Mouse (Mus musculus) hindbrain, embryonic 10.5 days (tissue): ENCODE data around the gene Sart1. TPM values are rescaled to one million over a fixed set of nuclear protein-coding genes. Genes with fewer than 3 reads are reported as not detected.

Experiments used
- DNase-seq: peaks from one replicate; pipeline ENCODE4 v3.0.0-alpha.2; 2017; ENCODE audit warnings: low spot score
- H3K27ac ChIP-seq: fragments of 300-500 bp; sonication (generic); 2 replicates; pipeline ENCODE4 v1.5.1; 2016; ENCODE audit warnings: mild to moderate bottlenecking, moderate library complexity
- H3K27me3 ChIP-seq: fragments of 300-500 bp; sonication (generic); 2 replicates; pipeline ENCODE4 v1.6.1; 2016; ENCODE audit warnings: mild to moderate bottlenecking; ENCODE audit not compliant: poor library complexity, insufficient read depth, severe bottlenecking
- H3K36me3 ChIP-seq: fragments of 300-500 bp; sonication (generic); 2 replicates; pipeline ENCODE4 v1.6.1; 2016; ENCODE audit warnings: mild to moderate bottlenecking, moderate library complexity
- H3K4me1 ChIP-seq: fragments of 300-500 bp; sonication (generic); replicated peaks from 2 replicates; pipeline ENCODE4 v1.6.1; 2016; ENCODE audit warnings: mild to moderate bottlenecking
- H3K4me3 ChIP-seq: fragments of 300-500 bp; sonication (generic); 2 replicates; pipeline ENCODE4 v1.5.1; 2016; ENCODE audit warnings: mild to moderate bottlenecking, moderate library complexity
- H3K9me3 ChIP-seq: fragments of 300-500 bp; sonication (generic); 2 replicates; pipeline ENCODE4 v1.6.1; 2016; ENCODE audit warnings: mild to moderate bottlenecking, moderate library complexity
- WGBS: fragments of 180-500 bp; shearing (Covaris S2); methylation state at CpG from one replicate; pipeline ENCODE4 v1.1.7; 2016; 5-methylcytosine and 5-hydroxymethylcytosine counted together
- polyA plus RNA-seq: library from polyadenylated mRNA; unstranded; fragments of >200 nt; fragmentation: Nextera tagmentation; extraction: Ambion mirVana; gene quantifications from 2 replicates; pipeline ENCODE4 v1.2.1, GENCODE M21; 2016

Sart1 gene
- 82.7 and 93.2 TPM in 2 replicates for polyA plus RNA-seq

GRCm38 (mm10) chr19:5388588-5389242 is at the start of gene Sart1:
Sart1 (minus strand) TSS chr19:5388703.
- Histone ChIP-seq H3K36me3 (peaks cover 27% of the 10 kb centered on the region), H3K27ac (peak within 1 kb of the TSS; percentile 93), H3K4me1 (peaks cover 39% of the 10 kb centered on the region), H3K4me3 (peak within 1 kb of the TSS; percentile 100), H3K27me3 (no peaks in the 10 kb centered on the region), H3K9me3 (no peaks in the 10 kb centered on the region)
- peak; percentile 95 for DNase-seq
- WGBS = 3% methylated on average over 43 of the region's 43 CpGs

- H3K27ac ChIP-seq = peak overlapping the region; percentile 87
Measured at GRCm38 (mm10) chr19:5433951-5434350, 45.4 kb upstream of the Sart1 start.

GRCm38 (mm10) chr19:5432992-5433852 is 44.7 kb upstream of the Sart1 start:
- peak overlapping the region; percentile 47 for H3K4me3 ChIP-seq
- H3K27ac ChIP-seq = peak overlapping the region; percentile 87
- H3K9me3 ChIP-seq = no peaks in the 10 kb centered on the region
- WGBS = 14% methylated on average over 16 of the region's 16 CpGs
- DNase-seq = peak; percentile 49
- H3K36me3 ChIP-seq = no peaks in the 10 kb centered on the region
- H3K27me3 ChIP-seq = 0 out of 2 replicates have a peak, but pooled peaks cover 5% of the 10 kb centered on the region
- peaks cover 21% of the 10 kb centered on the region for H3K4me1 ChIP-seq

More at GRCm38 (mm10) chr19:5433951-5434350, 45.4 kb upstream of the Sart1 start:
- WGBS = 75% methylated on average over 7 of the region's 7 CpGs
- Histone ChIP-seq H3K9me3 (no peaks in the 10 kb centered on the region), H3K27me3 (0 out of 2 replicates have a peak, but pooled peaks cover 5% of the 10 kb centered on the region), H3K36me3 (no peaks in the 10 kb centered on the region), H3K4me3 (peak overlapping the region; percentile 47; the same call in 1 of the 2 replicates), H3K4me1 (peaks cover 21% of the 10 kb centered on the region)
- no peak for DNase-seq

- Histone ChIP-seq H3K36me3 (peaks cover 9% of the 10 kb centered on the region), H3K27ac (no peak overlapping the region), H3K27me3 (0 out of 2 replicates have a peak, but pooled peaks cover 5% of the 10 kb centered on the region), H3K4me3 (no peak overlapping the region), H3K4me1 (peaks cover 26% of the 10 kb centered on the region), H3K9me3 (no peaks in the 10 kb centered on the region)
- WGBS = 81% methylated on average over 4 of the region's 4 CpGs
- no peak for DNase-seq
Measured at GRCm38 (mm10) chr19:5431911-5432464, 43.5 kb upstream of the Sart1 start.

GRCm38 (mm10) chr19:5430408-5430807 is 41.9 kb upstream of the Sart1 start:
- Histone ChIP-seq H3K4me3 (no peak overlapping the region), H3K36me3 (peaks cover 22% of the 10 kb centered on the region), H3K27ac (no peak overlapping the region), H3K9me3 (no peaks in the 10 kb centered on the region), H3K27me3 (0 out of 2 replicates have a peak, but pooled peaks cover 5% of the 10 kb centered on the region), H3K4me1 (peaks cover 42% of the 10 kb centered on the region)
- no peak for DNase-seq
- WGBS = 87% methylated on average over 1 of the region's 1 CpGs

- peaks cover 22% of the 10 kb centered on the region for H3K36me3 ChIP-seq
- H3K9me3 ChIP-seq = no peaks in the 10 kb centered on the region
- H3K4me3 ChIP-seq = no peak overlapping the region
- WGBS = 74% methylated on average over 8 of the region's 8 CpGs
- DNase-seq = no peak
- H3K27ac ChIP-seq = no peak overlapping the region
- H3K4me1 ChIP-seq = peaks cover 42% of the 10 kb centered on the region
- 0 out of 2 replicates have a peak, but pooled peaks cover 5% of the 10 kb centered on the region for H3K27me3 ChIP-seq
Measured at GRCm38 (mm10) chr19:5429806-5430205, 41.3 kb upstream of the Sart1 start.

GRCm38 (mm10) chr19:5429219-5429618 is 40.7 kb upstream of the Sart1 start:
- no peaks in the 10 kb centered on the region for H3K9me3 ChIP-seq
- no peak overlapping the region for H3K4me3 ChIP-seq
- H3K27me3 ChIP-seq = no peaks in the 10 kb centered on the region
- H3K4me1 ChIP-seq = peaks cover 37% of the 10 kb centered on the region
- 84% methylated on average over 4 of the region's 4 CpGs for WGBS
- H3K36me3 ChIP-seq = peaks cover 22% of the 10 kb centered on the region
- H3K27ac ChIP-seq = no peak overlapping the region
- no peak for DNase-seq

- H3K27ac ChIP-seq = no peak overlapping the region
- H3K27me3 ChIP-seq = no peaks in the 10 kb centered on the region
- H3K9me3 ChIP-seq = no peaks in the 10 kb centered on the region
- no peak for DNase-seq
- no peak overlapping the region; the same call in 1 of the 2 replicates for H3K4me3 ChIP-seq
- H3K36me3 ChIP-seq = peaks cover 26% of the 10 kb centered on the region
- WGBS = 83% methylated on average over 2 of the region's 2 CpGs
- H3K4me1 ChIP-seq = peaks cover 37% of the 10 kb centered on the region
Measured at GRCm38 (mm10) chr19:5428083-5428482, 39.6 kb upstream of the Sart1 start.

- H3K27ac ChIP-seq = peak overlapping the region; percentile 4
- WGBS = 94% methylated on average over 13 of the region's 13 CpGs
- H3K4me3 ChIP-seq = peak overlapping the region; percentile 90
Measured at GRCm38 (mm10) chr19:5426640-5427290, 38.3 kb upstream of the Sart1 start.

GRCm38 (mm10) chr19:5425906-5426565 is 37.5 kb upstream of the Sart1 start:
- no peaks in the 10 kb centered on the region for H3K27me3 ChIP-seq
- 91% methylated on average over 18 of the region's 18 CpGs for WGBS
- H3K27ac ChIP-seq = peak overlapping the region; percentile 98
- peaks cover 47% of the 10 kb centered on the region for H3K36me3 ChIP-seq
- H3K9me3 ChIP-seq = no peaks in the 10 kb centered on the region
- H3K4me1 ChIP-seq = peaks cover 42% of the 10 kb centered on the region
- DNase-seq = no peak
- H3K4me3 ChIP-seq = peak overlapping the region; percentile 90

More at GRCm38 (mm10) chr19:5426640-5427290, 38.3 kb upstream of the Sart1 start:
- H3K9me3 ChIP-seq = no peaks in the 10 kb centered on the region
- H3K36me3 ChIP-seq = peaks cover 40% of the 10 kb centered on the region
- DNase-seq = no peak
- no peaks in the 10 kb centered on the region for H3K27me3 ChIP-seq
- peaks cover 42% of the 10 kb centered on the region for H3K4me1 ChIP-seq

GRCm38 (mm10) chr19:5424782-5425741 is 36.6 kb upstream of the Sart1 start, which contains the start of the genes Drap1 and AI837181:
Drap1 (minus strand) TSS chr19:5424979.
AI837181 (plus strand) TSS chr19:5425144.
- Histone ChIP-seq H3K27me3 (no peaks in the 10 kb centered on the region), H3K4me1 (peaks cover 42% of the 10 kb centered on the region), H3K9me3 (no peaks in the 10 kb centered on the region), H3K27ac (peak within 1 kb of the TSS; percentile 98), H3K36me3 (peaks cover 57% of the 10 kb centered on the region), H3K4me3 (peak within 1 kb of the TSS; percentile 90)
- peak; percentile 97 for DNase-seq
- WGBS = under 1% methylated on average over 87 of the region's 87 CpGs
